Mouse (Mus musculus): ENCODE measurements at regions not wholly inside any gene's neighbourhood (a gene's known extent, or its start where the extent isn't known, plus 50 kb on each side); places are given as distances from the start of the nearest gene placed in this dataset.

DNA sequence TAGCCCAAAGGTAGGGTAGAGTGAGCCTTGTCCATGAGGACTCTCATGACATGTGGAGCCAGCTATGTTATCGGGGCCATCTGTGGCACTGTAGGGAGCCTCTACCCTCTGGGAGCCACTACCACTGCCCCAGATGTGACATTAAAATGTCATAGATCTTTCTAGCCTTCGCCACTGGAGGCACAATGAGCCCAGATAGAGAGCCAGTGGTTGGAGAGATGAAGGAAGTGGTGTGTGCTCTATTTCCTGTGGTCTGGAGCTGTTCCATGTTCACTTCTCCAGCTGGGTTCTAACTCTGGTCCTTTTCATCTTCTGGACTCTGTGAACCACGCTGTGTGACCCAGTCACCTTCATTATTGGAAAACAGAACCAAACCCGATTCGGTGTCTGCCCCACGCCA, 89.8 kb upstream of the Rpl38 start:
- TF ChIP-seq POLR2A (IDR thresholded peaks at IDR 0.05; ENCODE audit: borderline replicate concordance, insufficient read depth, low read length): no peak
- no peak for TF ChIP-seq CTCF (IDR thresholded peaks at IDR 0.05; ENCODE audit: borderline replicate concordance, insufficient read depth, low read depth, low read length)

Measured in cerebellum, adult 2 months (tissue).